Mouse (Mus musculus) liver, embryonic 18 days (tissue): Measurements from ENCODE around the gene Ptpn13. TPM values are rescaled to one million over a fixed set of nuclear protein-coding genes. Genes with fewer than 3 reads are reported as not detected.

Experiments
- polyA plus RNA-seq: library from polyadenylated mRNA; depleted of rRNA; stranded (reverse); fragments of >200 nt; gene quantifications from 2 replicates; pipeline ENCODE4 v1.2.3, GENCODE M21; 2012; rRNA removed

Ptpn13 gene
- polyA plus RNA-seq, result 1.1 TPM in 2 replicates

DNA sequence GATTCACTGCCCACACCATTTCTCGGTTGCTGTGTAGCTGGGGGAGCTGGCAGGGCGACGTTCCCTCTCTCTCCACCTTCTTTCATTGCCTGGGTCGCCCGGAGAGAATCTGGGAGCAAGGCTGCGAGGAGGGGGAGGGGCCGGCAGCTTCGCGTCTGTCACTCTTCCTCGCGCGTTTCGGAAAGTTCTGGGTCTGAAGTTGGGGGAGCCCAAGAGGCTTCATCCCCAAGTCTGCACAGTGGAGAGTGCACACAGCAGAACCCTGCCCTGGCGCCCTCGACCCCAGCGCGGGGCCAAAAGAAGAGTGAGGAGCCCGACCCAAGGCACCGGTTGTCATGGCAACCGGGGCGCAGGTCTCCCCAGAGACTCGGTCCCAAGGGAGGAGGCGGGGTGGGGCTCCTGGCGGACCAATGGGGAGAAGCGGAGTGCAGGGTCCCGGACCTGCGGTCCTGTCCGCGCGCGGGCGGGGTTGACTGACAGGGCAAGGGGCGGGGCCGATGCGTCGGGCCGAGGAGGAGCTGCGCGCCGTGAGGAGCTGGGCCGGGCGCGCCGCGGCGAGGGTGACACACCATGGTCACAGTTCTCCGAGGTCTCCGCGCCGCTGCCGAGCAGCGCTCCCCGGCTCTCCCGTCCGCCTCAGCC lies at the start of gene Ptpn13:
TSS of gene Ptpn13 (plus strand) at position 515 of the 642 bp plus-strand sequence.

GRCm38 (mm10) chr5:103629111-103629764 lies 204.2 kb downstream of the Ptpn13 start, which contains the start of gene Slc10a6:
Gene Slc10a6, minus strand, starts transcription at chr5:103629403.

Other genes starting within 250 kb of the Ptpn13 start
- 0.01 and 0.02 TPM in 2 replicates for gene Mapk10, start 213.9 kb upstream of the Ptpn13 start, polyA plus RNA-seq
- gene Slc10a6, start 204.2 kb downstream of the Ptpn13 start, polyA plus RNA-seq, result 0.10 and 0.11 TPM in 2 replicates
- 0.02 and 0.04 TPM in 2 replicates for gene 1700016H13Rik, start 230.8 kb downstream of the Ptpn13 start, polyA plus RNA-seq